ENCODE assay signal across 19 mouse cellular contexts in the genomic region with DNA sequence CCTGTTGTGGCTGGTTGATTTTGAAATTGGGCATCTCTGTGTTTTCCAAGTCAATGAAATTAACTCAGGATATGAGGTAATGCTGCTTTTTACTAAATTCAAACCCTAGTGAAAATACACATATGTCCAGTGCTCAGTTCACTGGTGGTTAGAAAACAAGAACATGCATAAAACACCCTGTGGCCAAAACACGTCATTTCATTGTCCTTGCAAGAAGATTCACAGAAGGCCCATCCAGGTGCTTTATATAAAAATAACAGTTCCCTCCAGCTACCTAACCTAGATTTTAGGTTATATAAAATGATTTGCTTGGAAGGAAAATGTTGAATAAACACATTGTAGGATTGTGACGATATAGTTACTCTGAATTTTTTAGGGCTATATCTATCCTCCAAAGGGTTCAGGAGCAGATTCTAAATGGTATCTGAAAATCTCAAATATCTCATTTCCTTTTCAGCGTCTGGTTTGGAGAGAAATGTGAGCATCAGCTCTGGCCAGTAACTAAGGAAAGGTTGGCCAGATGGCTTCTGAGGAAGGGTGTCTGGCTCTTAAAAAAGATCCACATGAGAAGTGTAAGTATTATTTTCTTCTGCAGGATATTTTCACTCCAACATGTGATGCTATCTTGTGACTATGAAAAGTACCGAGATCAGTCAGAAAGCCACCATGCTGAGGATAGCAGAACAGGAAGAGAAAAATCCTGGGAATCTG.
DNase-seq lines count a peak whose midpoint lies in the region; ATAC-seq and TF ChIP-seq lines count a peak whose summit lies in the region.
"Had no signal": no experiment of that assay in that cellular context is flagged by ENCODE, and none has a peak within 500 bp of the region (broad histone marks: within the 10 kb centered on the region; RNA-seq: fewer than 3 reads in every experiment).

No protein-coding gene starts in this region.

- H3K4me1 ChIP-seq in midbrain, postnatal 0 days (ENCODE audit: insufficient read depth, low read length): no peaks in the 10 kb centered on the region
- H3K4me1 ChIP-seq: embryonic facial prominence, embryonic 13.5 days; forebrain, embryonic 12.5 days; heart, embryonic 12.5 days; hindbrain, embryonic 15.5 days had no signal

- no peak overlapping the region for H3K9ac ChIP-seq in midbrain, postnatal 0 days (replicated peaks; ENCODE audit: low read length, poor library complexity, severe bottlenecking)
- H3K9ac ChIP-seq: embryonic facial prominence, embryonic 13.5 days; forebrain, embryonic 12.5 days; heart, embryonic 12.5 days; hindbrain, embryonic 15.5 days had no signal

- DNase-seq in frontal cortex, postnatal 25 days (ENCODE audit: low spot score in 2 of 2): no peak
- DNase-seq in left cerebral cortex, adult 2 months (ENCODE audit: extremely low spot score in 1 of 2, low spot score in 2 of 2): no peak
- DNase-seq in left cerebral cortex, postnatal 10 days (ENCODE audit: extremely low spot score in 1 of 2, low spot score in 2 of 2): no peak
- peak; percentile 21 to 39 for DNase-seq in cerebellum, adult 18-20 months
- peak; percentile 45 for DNase-seq in cerebellum, adult 9-11 months
- DNase-seq in ovary, postnatal 10 days (ENCODE audit: low spot score): no peak
- no peak for DNase-seq in midbrain, postnatal 0 days (ENCODE audit: low spot score)
- DNase-seq: adrenal gland, adult 8-10 months; adrenal gland, postnatal 36 days; gastrocnemius, postnatal 10 days; heart, adult 2 months; heart, postnatal 36 days had no signal

- H3K36me3 ChIP-seq in midbrain, postnatal 0 days (ENCODE audit: insufficient read depth, low read length): no peaks in the 10 kb centered on the region
- H3K36me3 ChIP-seq: embryonic facial prominence, embryonic 13.5 days; forebrain, embryonic 12.5 days; heart, embryonic 12.5 days; hindbrain, embryonic 15.5 days had no signal

- no peak overlapping the region for H3K4me3 ChIP-seq in left cerebral cortex, adult 2 months
- H3K4me3 ChIP-seq in midbrain, postnatal 0 days (ENCODE audit: low read depth, low read length): no peak overlapping the region
- H3K4me3 ChIP-seq: embryonic facial prominence, embryonic 13.5 days; forebrain, embryonic 12.5 days; heart, adult 2 months; heart, embryonic 12.5 days; hindbrain, embryonic 15.5 days had no signal

- H3K27me3 ChIP-seq in midbrain, postnatal 0 days (ENCODE audit: insufficient read depth, low read length): no peaks in the 10 kb centered on the region
- H3K27me3 ChIP-seq: embryonic facial prominence, embryonic 13.5 days; forebrain, embryonic 12.5 days; heart, embryonic 12.5 days; hindbrain, embryonic 15.5 days had no signal

- TF ChIP-seq CTCF in left cerebral cortex, adult 2 months (IDR thresholded peaks at IDR 0.05): no peak
- TF ChIP-seq CTCF in midbrain, postnatal 0 days (IDR thresholded peaks at IDR 0.05): no peak

- peak; percentile 81 for ATAC-seq in frontal cortex, adult (ENCODE audit: low TSS enrichment)
- no peak for ATAC-seq in midbrain, postnatal 0 days (ENCODE audit: low FRiP score)
- ATAC-seq: forebrain, embryonic 16.5 days; intestine, embryonic 16.5 days had no signal

- WGBS in midbrain, postnatal 0 days: 89% methylated on average over 4 of the region's 4 CpGs

- H3K4me2 ChIP-seq in midbrain, postnatal 0 days (ENCODE audit: low read depth, low read length, poor library complexity, severe bottlenecking): no peak overlapping the region
- H3K4me2 ChIP-seq: embryonic facial prominence, embryonic 13.5 days; forebrain, embryonic 12.5 days; heart, embryonic 12.5 days; hindbrain, embryonic 15.5 days had no signal

- peak overlapping the region; percentile 45; the same call in 1 of the 2 replicates for H3K27ac ChIP-seq in left cerebral cortex, adult 2 months
- H3K27ac ChIP-seq in midbrain, postnatal 0 days (ENCODE audit: low read depth, low read length): no peak overlapping the region
- H3K27ac ChIP-seq: embryonic facial prominence, embryonic 13.5 days; forebrain, embryonic 12.5 days; heart, adult 2 months; hindbrain, embryonic 15.5 days had no signal

- intact Hi-C loops in left cerebral cortex, adult 2 months (cut with DNase I): loop anchor here (5.0 to 10.0 kb wide), 3 partner anchors 150 to 660 kb away; no protein-coding TSS in a partner anchor
- intact Hi-C loops in left cerebral cortex, postnatal 10 days (cut with DNase I): loop anchor here (10.0 kb wide), 1 partner anchor 350 kb away; a partner anchor contains a TSS

- no peaks in the 10 kb centered on the region for H3K9me3 ChIP-seq in midbrain, postnatal 0 days (ENCODE audit: low read length)
- H3K9me3 ChIP-seq: embryonic facial prominence, embryonic 13.5 days; forebrain, embryonic 12.5 days; heart, embryonic 12.5 days; hindbrain, embryonic 15.5 days had no signal

Comparison
In these comparisons a context has a peak if more than half of its experiments do, and no peak if none do; other contexts are left out.
1. DNase-seq: peak in cerebellum, adult 18-20 months (2 of 2) and cerebellum, adult 9-11 months (single experiment); none in frontal cortex, postnatal 25 days (0 of 2), left cerebral cortex, adult 2 months (0 of 2), left cerebral cortex, postnatal 10 days (0 of 2), ovary, postnatal 10 days (single experiment) and midbrain, postnatal 0 days (single experiment).